Mouse (Mus musculus): ENCODE results near the gene Pdhb.
"Not testable (repeated sequence)": the region's sequence is repeated elsewhere in the genome, so short reads cannot be mapped to it uniquely, and the experiment has no call there.

Pdhb gene

GRCm38 (mm10) chr14:8135130-8135529 lies 37.7 kb downstream of the Pdhb start:
- DNase-seq (ENCODE audit: low spot score in 2 of 2), result no peak

GRCm38 (mm10) chr14:8134234-8134633 lies 38.6 kb downstream of the Pdhb start:
- DNase-seq (ENCODE audit: low spot score in 2 of 2), result no peak

- DNase-seq (ENCODE audit: low spot score in 2 of 2), result no peak
These were observed 40.0 kb downstream of the Pdhb start for GRCm38 (mm10) chr14:8132789-8133188.

GRCm38 (mm10) chr14:8127971-8128370 lies 44.9 kb downstream of the Pdhb start:
- DNase-seq (ENCODE audit: low spot score in 2 of 2), result no peak

GRCm38 (mm10) chr14:8124046-8124881 lies 48.6 kb downstream of the Pdhb start:
- DNase-seq (ENCODE audit: low spot score in 2 of 2), result no peak

GRCm38 (mm10) chr14:8123611-8124010 lies 49.2 kb downstream of the Pdhb start:
- not testable (repeated sequence) for DNase-seq (ENCODE audit: low spot score in 2 of 2)

GRCm38 (mm10) chr14:8123141-8123540 lies 49.7 kb downstream of the Pdhb start:
- no peak for DNase-seq (ENCODE audit: low spot score in 2 of 2)

- no peak for DNase-seq (ENCODE audit: low spot score in 2 of 2)
These were observed 52.9 kb downstream of the Pdhb start for GRCm38 (mm10) chr14:8119904-8120303.

- no peak for DNase-seq (ENCODE audit: low spot score in 2 of 2)
These were observed 53.4 kb downstream of the Pdhb start for GRCm38 (mm10) chr14:8119454-8119853.

- no peak for DNase-seq (ENCODE audit: low spot score in 2 of 2)
These were observed 55.5 kb downstream of the Pdhb start for GRCm38 (mm10) chr14:8117371-8117770.

Measured in thymus, postnatal 10 days (tissue).